Mouse (Mus musculus): ENCODE data around the gene Smg6. TPM values are rescaled to one million over a fixed set of nuclear protein-coding genes. Genes with fewer than 3 reads are reported as not detected.

Gene Smg6
- polyA plus RNA-seq, 1 experiment from 2014 or later, result 15.9 TPM

DNA sequence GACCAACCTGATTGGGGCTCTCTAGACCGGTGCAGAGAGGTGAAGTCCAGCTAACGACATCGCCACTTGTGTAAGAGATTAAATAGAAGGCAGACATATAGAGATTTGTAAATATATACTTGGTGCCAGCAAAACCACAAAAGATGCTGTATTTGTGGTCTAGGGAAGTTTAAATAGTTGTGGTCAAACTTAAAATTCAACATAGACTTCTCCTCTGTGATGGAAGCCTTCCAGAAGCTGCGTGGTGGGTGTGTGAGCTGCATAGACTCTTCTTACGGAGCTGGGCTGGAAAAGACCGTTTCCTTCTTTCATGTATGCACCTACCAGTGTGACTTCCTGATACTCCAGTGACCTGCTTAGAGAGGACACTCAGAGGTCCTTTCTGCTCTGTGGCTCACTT, 190.8 kb downstream of the Smg6 start:
- no peak overlapping the region for H3K4me3 ChIP-seq (replicated peaks; ENCODE audit: low read depth, low read length)
- no peak for ATAC-seq (ENCODE audit: low FRiP score, low TSS enrichment)
- 93% methylated on average over 6 of the region's 6 CpGs for WGBS

DNA sequence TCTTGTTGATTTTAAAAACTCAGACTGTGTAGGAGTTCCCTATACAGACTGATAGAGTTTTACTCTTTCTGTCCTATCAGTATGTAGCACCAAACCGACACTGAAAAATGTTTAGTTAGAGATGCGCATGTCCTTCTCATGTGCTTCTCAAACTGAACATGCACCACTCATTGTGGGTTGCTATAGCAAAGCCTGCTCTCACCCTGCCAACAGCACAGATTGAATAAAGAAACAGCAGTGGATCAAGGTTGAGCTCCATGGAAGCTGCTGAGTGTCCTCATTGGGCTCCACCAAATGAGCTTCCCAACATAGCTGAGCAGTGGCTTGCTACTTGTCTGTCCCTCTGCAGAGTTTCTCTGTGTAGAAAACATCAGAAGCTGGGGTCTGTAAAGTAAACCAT, 192.5 kb downstream of the Smg6 start:
- H3K36me3 ChIP-seq (ENCODE audit: control insufficient read depth, insufficient read depth, low read length), result no peaks in the 10 kb centered on the region
- H3K27ac ChIP-seq (replicated peaks; ENCODE audit: low read depth, low read length), result no peak overlapping the region
- DNase-seq, result no peak
- no peaks in the 10 kb centered on the region for H3K9me3 ChIP-seq (ENCODE audit: control insufficient read depth, low read length)
- H3K4me1 ChIP-seq (ENCODE audit: control insufficient read depth, insufficient read depth, low read length), result no peaks in the 10 kb centered on the region
- no peak overlapping the region for H3K9ac ChIP-seq (replicated peaks; ENCODE audit: low read length)
- H3K4me2 ChIP-seq (ENCODE audit: low read length), result no peak overlapping the region
- no peak for ATAC-seq (ENCODE audit: low FRiP score, low TSS enrichment)
- WGBS, result 97% methylated on average over 2 of the region's 2 CpGs
- no peak overlapping the region for H3K4me3 ChIP-seq (replicated peaks; ENCODE audit: low read depth, low read length)
- H3K27me3 ChIP-seq (ENCODE audit: control insufficient read depth, insufficient read depth, low read length), result no peaks in the 10 kb centered on the region

More for the DNA sequence above, 190.8 kb downstream of the Smg6 start:
- no peaks in the 10 kb centered on the region for H3K36me3 ChIP-seq (ENCODE audit: control insufficient read depth, insufficient read depth, low read length)
- H3K9me3 ChIP-seq (ENCODE audit: control insufficient read depth, low read length), result no peaks in the 10 kb centered on the region
- DNase-seq, result no peak
- no peaks in the 10 kb centered on the region for H3K4me1 ChIP-seq (ENCODE audit: control insufficient read depth, insufficient read depth, low read length)
- no peaks in the 10 kb centered on the region for H3K27me3 ChIP-seq (ENCODE audit: control insufficient read depth, insufficient read depth, low read length)
- no peak overlapping the region for H3K27ac ChIP-seq (replicated peaks; ENCODE audit: low read depth, low read length)
- no peak overlapping the region for H3K9ac ChIP-seq (replicated peaks; ENCODE audit: low read length)
- H3K4me2 ChIP-seq (ENCODE audit: low read length), result no peak overlapping the region

DNA sequence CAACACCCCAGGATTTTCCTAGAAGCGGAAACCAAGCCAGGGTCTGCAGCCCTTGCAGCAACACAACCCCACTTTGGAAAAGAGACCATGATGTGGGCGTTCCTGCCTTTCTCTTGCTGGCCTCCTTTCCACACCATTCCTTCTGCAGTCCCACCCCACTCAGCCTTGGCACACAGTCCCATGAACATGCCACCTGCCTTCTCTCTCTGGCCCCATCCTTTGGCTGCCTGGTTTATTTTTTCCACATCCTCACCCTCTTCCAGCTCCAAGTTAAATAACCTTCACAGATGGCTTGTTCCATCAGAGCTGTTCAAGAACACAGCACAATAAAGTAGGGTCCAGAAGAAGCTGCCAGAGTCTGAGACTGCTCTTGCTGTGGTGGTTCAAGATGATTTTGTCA, 193.7 kb downstream of the Smg6 start:
- Histone ChIP-seq H3K4me2 (ENCODE audit: low read length) (no peak overlapping the region), H3K27ac (replicated peaks; ENCODE audit: low read depth, low read length) (no peak overlapping the region), H3K9ac (replicated peaks; ENCODE audit: low read length) (no peak overlapping the region), H3K36me3 (ENCODE audit: control insufficient read depth, insufficient read depth, low read length) (no peaks in the 10 kb centered on the region), H3K4me1 (ENCODE audit: control insufficient read depth, insufficient read depth, low read length) (no peaks in the 10 kb centered on the region), H3K9me3 (ENCODE audit: control insufficient read depth, low read length) (no peaks in the 10 kb centered on the region), H3K27me3 (ENCODE audit: control insufficient read depth, insufficient read depth, low read length) (no peaks in the 10 kb centered on the region), H3K4me3 (replicated peaks; ENCODE audit: low read depth, low read length) (no peak overlapping the region)
- 96% methylated on average over 2 of the region's 2 CpGs for WGBS
- DNase-seq (no peak), ATAC-seq (ENCODE audit: low FRiP score, low TSS enrichment) (no peak)

DNA sequence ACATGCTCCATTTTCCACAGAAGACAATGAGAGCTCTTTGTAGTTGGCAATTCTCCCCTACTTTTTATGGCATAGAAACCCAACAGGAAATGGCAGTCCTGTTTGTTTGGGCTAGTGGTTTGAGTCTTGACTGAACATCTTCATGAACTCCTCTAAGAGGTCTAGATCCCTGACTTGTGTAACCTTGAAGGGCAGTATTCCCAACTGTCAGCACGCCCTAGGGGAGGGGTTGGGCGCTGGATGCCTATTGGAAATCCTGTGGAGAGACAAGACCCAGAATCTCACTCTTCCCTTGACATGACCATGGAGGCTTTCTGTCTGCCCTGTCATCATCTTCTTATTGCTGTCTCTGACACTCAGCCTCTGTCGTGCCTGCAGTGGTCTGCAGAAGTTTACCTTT, 194.2 kb downstream of the Smg6 start:
- Histone ChIP-seq H3K9ac (replicated peaks; ENCODE audit: low read length) (no peak overlapping the region), H3K4me2 (ENCODE audit: low read length) (no peak overlapping the region), H3K36me3 (ENCODE audit: control insufficient read depth, insufficient read depth, low read length) (no peaks in the 10 kb centered on the region), H3K27ac (replicated peaks; ENCODE audit: low read depth, low read length) (no peak overlapping the region), H3K27me3 (ENCODE audit: control insufficient read depth, insufficient read depth, low read length) (no peaks in the 10 kb centered on the region), H3K4me3 (replicated peaks; ENCODE audit: low read depth, low read length) (no peak overlapping the region), H3K4me1 (ENCODE audit: control insufficient read depth, insufficient read depth, low read length) (no peaks in the 10 kb centered on the region), H3K9me3 (ENCODE audit: control insufficient read depth, low read length) (no peaks in the 10 kb centered on the region)
- 92% methylated on average over 3 of the region's 3 CpGs for WGBS
- DNase-seq (no peak), ATAC-seq (ENCODE audit: low FRiP score, low TSS enrichment) (no peak)

DNA sequence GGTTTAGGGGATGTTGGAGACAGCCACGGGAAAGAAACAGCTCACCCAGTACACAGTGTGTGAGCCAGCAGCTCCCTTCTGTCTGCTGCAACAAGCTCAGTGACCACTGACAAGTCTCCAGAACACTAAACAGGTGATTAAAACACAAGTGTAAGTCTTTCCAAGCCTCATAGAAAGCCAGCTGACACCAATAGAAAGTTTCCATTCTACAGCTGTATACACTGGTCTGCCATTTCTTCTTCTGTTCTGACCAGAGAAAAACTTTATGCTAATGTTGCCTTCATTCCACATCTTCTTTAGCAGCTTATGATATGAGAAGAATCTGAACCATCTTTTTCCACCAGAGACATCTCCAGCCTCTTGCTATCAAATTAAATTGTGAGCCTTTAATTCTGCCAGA, 195.7 kb downstream of the Smg6 start:
- no peak overlapping the region for H3K9ac ChIP-seq (replicated peaks; ENCODE audit: low read length)
- 75% methylated on average over 1 of the region's 1 CpGs for WGBS
- H3K36me3 ChIP-seq (ENCODE audit: control insufficient read depth, insufficient read depth, low read length), result no peaks in the 10 kb centered on the region

DNA sequence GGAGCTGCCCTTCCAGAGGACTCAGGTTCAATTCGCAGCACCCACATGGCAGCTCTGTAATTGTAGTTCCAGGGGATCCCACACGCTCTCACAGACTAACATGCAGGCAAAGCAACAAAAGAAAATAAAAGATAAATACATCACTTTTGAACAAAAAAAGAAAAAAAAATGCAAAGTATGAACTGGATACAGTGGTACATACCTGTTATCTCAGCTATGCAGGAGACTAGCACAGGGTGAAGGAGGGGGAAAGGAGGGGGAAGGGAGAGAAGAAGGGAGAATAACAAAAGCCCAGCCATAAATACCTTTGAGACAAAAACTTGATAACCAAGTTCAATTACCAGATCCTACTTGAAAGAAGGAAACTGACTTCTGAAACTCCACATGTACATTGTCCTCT, 198.8 kb downstream of the Smg6 start:
- H3K4me2 ChIP-seq (ENCODE audit: low read length), result no peak overlapping the region
- 89% methylated on average over 2 of the region's 2 CpGs for WGBS
- no peak overlapping the region for H3K27ac ChIP-seq (replicated peaks; ENCODE audit: low read depth, low read length)
- DNase-seq (no peak), ATAC-seq (ENCODE audit: low FRiP score, low TSS enrichment) (no peak)
- H3K9ac ChIP-seq (replicated peaks; ENCODE audit: low read length), result no peak overlapping the region
- no peaks in the 10 kb centered on the region for H3K9me3 ChIP-seq (ENCODE audit: control insufficient read depth, low read length)
- H3K4me1 ChIP-seq (ENCODE audit: control insufficient read depth, insufficient read depth, low read length), result no peaks in the 10 kb centered on the region
- no peak overlapping the region for H3K4me3 ChIP-seq (replicated peaks; ENCODE audit: low read depth, low read length)
- H3K27me3 ChIP-seq (ENCODE audit: control insufficient read depth, insufficient read depth, low read length), result no peaks in the 10 kb centered on the region
- H3K36me3 ChIP-seq (ENCODE audit: control insufficient read depth, insufficient read depth, low read length), result no peaks in the 10 kb centered on the region

More for the DNA sequence above, 195.7 kb downstream of the Smg6 start:
- Histone ChIP-seq H3K4me3 (replicated peaks; ENCODE audit: low read depth, low read length) (no peak overlapping the region), H3K4me1 (ENCODE audit: control insufficient read depth, insufficient read depth, low read length) (no peaks in the 10 kb centered on the region), H3K27me3 (ENCODE audit: control insufficient read depth, insufficient read depth, low read length) (no peaks in the 10 kb centered on the region), H3K4me2 (ENCODE audit: low read length) (no peak overlapping the region), H3K9me3 (ENCODE audit: control insufficient read depth, low read length) (no peaks in the 10 kb centered on the region), H3K27ac (replicated peaks; ENCODE audit: low read depth, low read length) (no peak overlapping the region)
- ATAC-seq (ENCODE audit: low FRiP score, low TSS enrichment) (no peak), DNase-seq (no peak)

DNA sequence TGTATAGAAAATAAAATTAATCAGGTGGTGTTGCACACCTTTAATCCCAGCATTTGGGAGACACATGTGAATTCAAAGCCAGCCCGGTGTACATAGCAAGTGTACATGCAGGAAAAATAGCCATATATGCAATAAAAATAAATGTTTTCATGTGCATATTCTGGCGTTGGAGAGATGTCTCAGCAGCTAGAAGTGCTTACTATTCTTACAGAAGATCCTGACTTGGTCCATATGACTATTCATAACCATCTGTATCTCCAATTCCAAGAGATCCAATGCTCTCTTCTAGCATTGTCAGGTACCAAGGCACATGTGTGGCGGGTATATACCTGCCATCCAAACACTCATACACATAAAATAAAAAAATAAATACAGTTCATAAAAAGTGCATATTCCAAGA, 200.8 kb downstream of the Smg6 start:
- H3K27me3 ChIP-seq (ENCODE audit: control insufficient read depth, insufficient read depth, low read length), result no peaks in the 10 kb centered on the region
- ATAC-seq (ENCODE audit: low FRiP score, low TSS enrichment) (no peak), DNase-seq (no peak)
- H3K9me3 ChIP-seq (ENCODE audit: control insufficient read depth, low read length), result no peaks in the 10 kb centered on the region
- 95% methylated on average over 3 of the region's 3 CpGs for WGBS
- H3K4me1 ChIP-seq (ENCODE audit: control insufficient read depth, insufficient read depth, low read length), result no peaks in the 10 kb centered on the region
- no peak overlapping the region for H3K4me2 ChIP-seq (ENCODE audit: low read length)
- no peak overlapping the region for H3K27ac ChIP-seq (replicated peaks; ENCODE audit: low read depth, low read length)
- H3K9ac ChIP-seq (replicated peaks; ENCODE audit: low read length), result no peak overlapping the region
- H3K4me3 ChIP-seq (replicated peaks; ENCODE audit: low read depth, low read length), result no peak overlapping the region
- no peaks in the 10 kb centered on the region for H3K36me3 ChIP-seq (ENCODE audit: control insufficient read depth, insufficient read depth, low read length)

DNA sequence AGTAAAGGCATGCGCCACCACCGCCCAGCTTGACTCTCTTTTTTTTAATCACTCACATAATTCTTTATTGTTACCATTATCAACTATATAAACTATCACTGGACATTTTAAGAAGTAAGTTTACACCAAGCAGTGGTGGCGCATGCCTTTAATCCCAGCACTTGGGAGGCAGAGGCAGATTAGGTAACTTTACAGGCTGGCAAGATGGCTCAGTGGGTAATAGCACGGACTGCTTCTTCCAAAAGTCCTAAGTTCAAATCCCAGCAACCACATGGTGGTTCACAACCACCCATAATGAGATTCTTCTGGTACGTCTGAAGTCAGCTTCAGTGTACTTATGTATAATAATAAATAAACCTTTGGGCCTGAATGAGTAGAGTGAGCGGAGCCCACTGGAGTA, 203.9 kb downstream of the Smg6 start:
- WGBS, result 95% methylated on average over 6 of the region's 6 CpGs
- no peaks in the 10 kb centered on the region for H3K27me3 ChIP-seq (ENCODE audit: control insufficient read depth, insufficient read depth, low read length)
- H3K9ac ChIP-seq (replicated peaks; ENCODE audit: low read length), result no peak overlapping the region
- no peak overlapping the region for H3K4me3 ChIP-seq (replicated peaks; ENCODE audit: low read depth, low read length)
- H3K36me3 ChIP-seq (ENCODE audit: control insufficient read depth, insufficient read depth, low read length), result no peaks in the 10 kb centered on the region
- no peaks in the 10 kb centered on the region for H3K9me3 ChIP-seq (ENCODE audit: control insufficient read depth, low read length)
- H3K4me2 ChIP-seq (ENCODE audit: low read length), result no peak overlapping the region
- H3K4me1 ChIP-seq (ENCODE audit: control insufficient read depth, insufficient read depth, low read length), result 0 out of 2 replicates have a peak, but pooled peaks cover 4% of the 10 kb centered on the region
- ATAC-seq (ENCODE audit: low FRiP score, low TSS enrichment) (no peak), DNase-seq (no peak)
- H3K27ac ChIP-seq (replicated peaks; ENCODE audit: low read depth, low read length), result no peak overlapping the region

DNA sequence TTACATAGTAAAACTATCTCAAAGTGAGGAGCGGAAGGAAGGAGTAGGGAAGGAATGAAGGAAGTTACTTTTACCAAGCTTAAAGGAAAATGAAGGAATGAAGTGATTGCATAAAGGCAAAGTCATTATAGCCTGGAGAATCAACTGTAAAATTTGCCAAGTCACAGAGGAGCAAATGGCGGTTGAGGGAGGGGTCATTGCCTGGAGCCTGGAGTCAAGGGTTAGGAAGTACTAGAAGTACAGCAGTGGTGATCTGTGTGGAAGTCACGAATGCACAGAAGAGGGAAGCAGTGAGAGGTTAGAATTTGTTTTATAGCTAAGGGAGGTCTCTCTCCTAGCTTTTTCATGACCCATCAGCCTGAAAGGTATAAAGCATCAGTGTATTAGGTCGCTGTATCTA, 205.7 kb downstream of the Smg6 start:
- no peak overlapping the region for H3K4me3 ChIP-seq (replicated peaks; ENCODE audit: low read depth, low read length)
- H3K36me3 ChIP-seq (ENCODE audit: control insufficient read depth, insufficient read depth, low read length), result no peaks in the 10 kb centered on the region
- DNase-seq, result no peak
- no peak overlapping the region for H3K27ac ChIP-seq (replicated peaks; ENCODE audit: low read depth, low read length)
- H3K4me2 ChIP-seq (ENCODE audit: low read length), result no peak overlapping the region
- no peaks in the 10 kb centered on the region for H3K27me3 ChIP-seq (ENCODE audit: control insufficient read depth, insufficient read depth, low read length)
- 83% methylated on average over 4 of the region's 4 CpGs for WGBS
- no peak overlapping the region for H3K9ac ChIP-seq (replicated peaks; ENCODE audit: low read length)
- ATAC-seq (ENCODE audit: low FRiP score, low TSS enrichment), result no peak
- 0 out of 2 replicates have a peak, but pooled peaks cover 4% of the 10 kb centered on the region for H3K4me1 ChIP-seq (ENCODE audit: control insufficient read depth, insufficient read depth, low read length)
- H3K9me3 ChIP-seq (ENCODE audit: control insufficient read depth, low read length), result no peaks in the 10 kb centered on the region
